Mouse (Mus musculus) MEL (cell line): ENCODE data around the gene Secisbp2. TPM values are rescaled to one million over a fixed set of nuclear protein-coding genes. Genes with fewer than 3 reads are reported as not detected.

Experiments
- DNase-seq: peaks from one replicate; pipeline ENCODE4 v3.0.0; 2011; ENCODE audit warnings: low read depth, low spot score
- H3K27ac ChIP-seq: 2 replicates; pipeline ENCODE4 v1.5.1; 2012; ENCODE audit warnings: low read depth, mild to moderate bottlenecking, control low read depth, low read length, moderate library complexity; ENCODE audit not compliant: control insufficient read depth
- H3K27me3 ChIP-seq, 2 experiments: fragments of 150-350 bp in 1 of 2; sonication (generic) in 1 of 2; 2 replicates each; pipeline ENCODE4 v1.6.1; 2012; ENCODE audit warnings: low read length in 2 of 2, mild to moderate bottlenecking in 2 of 2, improper control_type of control experiment in 1 of 2, moderate library complexity in 1 of 2; ENCODE audit not compliant: insufficient read depth in 2 of 2, control insufficient read depth in 1 of 2
- H3K36me3 ChIP-seq, 2 experiments: 2 replicates each; pipeline ENCODE4 v1.6.1; 2012 to 2014; ENCODE audit warnings: low read length in 2 of 2, improper control_type of control experiment in 1 of 2, inconsistent platforms in 1 of 2, mild to moderate bottlenecking in 1 of 2; ENCODE audit not compliant: insufficient read depth in 2 of 2, control insufficient read depth in 1 of 2
- H3K4me1 ChIP-seq, 2 experiments: fragments of 150-350 bp in 1 of 2; sonication (generic) in 1 of 2; 2 replicates each; pipeline ENCODE4 v1.6.1; 2012; ENCODE audit warnings: low read length in 2 of 2, improper control_type of control experiment in 1 of 2, mild to moderate bottlenecking in 1 of 2; ENCODE audit not compliant: insufficient read depth in 2 of 2, control insufficient read depth in 1 of 2
- H3K4me3 ChIP-seq, 2 experiments: fragments of 150-350 bp in 1 of 2; sonication (generic) in 1 of 2; 2 replicates each; pipeline ENCODE4 v1.5.1; 2012; ENCODE audit warnings: low read depth in 2 of 2, low read length in 2 of 2, mild to moderate bottlenecking in 2 of 2, moderate library complexity in 2 of 2, control low read depth in 1 of 2, improper control_type of control experiment in 1 of 2; ENCODE audit not compliant: control insufficient read depth in 1 of 2, insufficient read depth in 1 of 2
- H3K79me2 ChIP-seq: 2 replicates; pipeline ENCODE4 v1.6.1; 2012; ENCODE audit warnings: mild to moderate bottlenecking, low read length, moderate library complexity; ENCODE audit not compliant: control insufficient read depth, poor library complexity, insufficient read depth
- H3K9ac ChIP-seq: 2 replicates; pipeline ENCODE4 v1.6.1; 2012; ENCODE audit warnings: low read depth, mild to moderate bottlenecking, control low read depth, low read length, moderate library complexity; ENCODE audit not compliant: control insufficient read depth, poor library complexity, severe bottlenecking
- H3K9me3 ChIP-seq: fragments of 150-350 bp; sonication (generic); replicated peaks from 2 replicates; pipeline ENCODE4 v1.6.1; 2012; ENCODE audit warnings: mild to moderate bottlenecking, low read length, improper control_type of control experiment, moderate library complexity; ENCODE audit not compliant: insufficient read depth
- CHD2 ChIP-seq: IDR thresholded peaks from 2 replicates; pipeline ENCODE4 v1.6.1; 2011; ENCODE audit warnings: low read length, improper control_type of control experiment
- CTCF ChIP-seq, 3 experiments: IDR thresholded peaks in 2 of 3; conservative IDR thresholded peaks in 1 of 3; 2 replicates each; pipeline ENCODE4 v1.5.1; 2011 to 2012; ENCODE audit warnings: low read length in 3 of 3, low read depth in 2 of 3, mild to moderate bottlenecking in 2 of 3, improper control_type of control experiment in 1 of 3, inconsistent platforms in 1 of 3, mixed read lengths in 1 of 3, moderate library complexity in 1 of 3; ENCODE audit not compliant: control insufficient read depth in 1 of 3, insufficient read depth in 1 of 3, poor library complexity in 1 of 3, severe bottlenecking in 1 of 3
- E2F4 ChIP-seq: IDR thresholded peaks from 2 replicates; pipeline ENCODE4 v1.6.1; 2011; ENCODE audit warnings: low read depth, low read length, improper control_type of control experiment, borderline replicate concordance
- ELF1 ChIP-seq: IDR thresholded peaks from 2 replicates; pipeline ENCODE4 v1.6.1; 2014; ENCODE audit warnings: low read depth, mild to moderate bottlenecking, inconsistent platforms, low read length, improper control_type of control experiment, moderate library complexity
- EP300 ChIP-seq, 2 experiments: IDR thresholded peaks; 2 replicates each; pipeline ENCODE4 v1.6.1; 2011; ENCODE audit warnings: improper control_type of control experiment in 2 of 2, low read length in 2 of 2, low read depth in 1 of 2, mild to moderate bottlenecking in 1 of 2
- GATA1 ChIP-seq: IDR thresholded peaks from 2 replicates; pipeline ENCODE4 v1.6.1; 2011; ENCODE audit warnings: low read depth, low read length, improper control_type of control experiment
- HCFC1 ChIP-seq: IDR thresholded peaks from 2 replicates; pipeline ENCODE4 v1.6.1; 2012; ENCODE audit warnings: low read depth, mild to moderate bottlenecking, inconsistent platforms, low read length, improper control_type of control experiment, moderate library complexity
- JUND ChIP-seq: IDR thresholded peaks from 2 replicates; pipeline ENCODE4 v1.6.1; 2011; ENCODE audit warnings: low read depth, mild to moderate bottlenecking, improper control_type of control experiment, low read length
- MAFK ChIP-seq: IDR thresholded peaks from 2 replicates; pipeline ENCODE4 v1.6.1; 2011; ENCODE audit warnings: low read depth, mild to moderate bottlenecking, low read length, improper control_type of control experiment, borderline replicate concordance
- MAX ChIP-seq: IDR thresholded peaks from 2 replicates; pipeline ENCODE4 v1.6.1; 2011; ENCODE audit warnings: low read length, improper control_type of control experiment
- MAZ ChIP-seq: IDR thresholded peaks from 2 replicates; pipeline ENCODE4 v1.6.1; 2012; ENCODE audit warnings: low read depth, mild to moderate bottlenecking, inconsistent platforms, low read length, improper control_type of control experiment
- MXI1 ChIP-seq: IDR thresholded peaks from 2 replicates; pipeline ENCODE4 v1.6.1; 2011; ENCODE audit warnings: mild to moderate bottlenecking, low read depth, low read length, improper control_type of control experiment
- NELFE ChIP-seq: IDR thresholded peaks from 2 replicates; pipeline ENCODE4 v1.6.1; 2011; ENCODE audit warnings: low read depth, low read length, improper control_type of control experiment
- POLR2A ChIP-seq, 2 experiments: IDR thresholded peaks; 2 replicates each; pipeline ENCODE4 v1.6.1; 2011 to 2012; ENCODE audit warnings: low read length in 2 of 2, mild to moderate bottlenecking in 2 of 2, control low read depth in 1 of 2, improper control_type of control experiment in 1 of 2, low read depth in 1 of 2, moderate library complexity in 1 of 2; ENCODE audit not compliant: control insufficient read depth in 1 of 2, insufficient read depth in 1 of 2, poor library complexity in 1 of 2
- POLR2AphosphoS2 ChIP-seq: IDR thresholded peaks from 2 replicates; pipeline ENCODE4 v1.6.1; 2011; ENCODE audit warnings: low read length, improper control_type of control experiment
- POLR2AphosphoS5 ChIP-seq: IDR thresholded peaks from 2 replicates; pipeline ENCODE4 v1.6.1; 2012; ENCODE audit warnings: low read depth, borderline replicate concordance, mild to moderate bottlenecking, inconsistent platforms, low read length, moderate library complexity, mixed read lengths
- RAD21 ChIP-seq: IDR thresholded peaks from 2 replicates; pipeline ENCODE4 v1.6.1; 2011; ENCODE audit warnings: mild to moderate bottlenecking, low read depth, low read length, improper control_type of control experiment
- RCOR1 ChIP-seq: IDR thresholded peaks from 2 replicates; pipeline ENCODE4 v1.6.1; 2012; ENCODE audit warnings: low read depth, mild to moderate bottlenecking, inconsistent platforms, low read length, improper control_type of control experiment
- SIN3A ChIP-seq: IDR thresholded peaks from 2 replicates; pipeline ENCODE4 v1.6.1; 2012; ENCODE audit warnings: low read length, improper control_type of control experiment, inconsistent platforms
- SMC3 ChIP-seq: IDR thresholded peaks from 2 replicates; pipeline ENCODE4 v1.6.1; 2011; ENCODE audit warnings: low read depth, low read length, improper control_type of control experiment
- UBTF ChIP-seq: IDR thresholded peaks from 2 replicates; pipeline ENCODE4 v1.6.1; 2012; ENCODE audit warnings: low read depth, mild to moderate bottlenecking, inconsistent platforms, low read length, improper control_type of control experiment, moderate library complexity, borderline replicate concordance; ENCODE audit not compliant: insufficient read depth
- USF2 ChIP-seq, 2 experiments: IDR thresholded peaks; 2 replicates each; pipeline ENCODE4 v1.6.1; 2011 to 2012; ENCODE audit warnings: improper control_type of control experiment in 2 of 2, low read length in 2 of 2, borderline replicate concordance in 1 of 2, inconsistent platforms in 1 of 2, low read depth in 1 of 2, mild to moderate bottlenecking in 1 of 2; ENCODE audit not compliant: insufficient read depth in 1 of 2
- ZC3H11A ChIP-seq: IDR thresholded peaks from 2 replicates; pipeline ENCODE4 v1.6.1; 2012; ENCODE audit warnings: low read depth, mild to moderate bottlenecking, inconsistent platforms, low read length, improper control_type of control experiment
- ZMIZ1 ChIP-seq: IDR thresholded peaks from 2 replicates; pipeline ENCODE4 v1.6.1; 2012; ENCODE audit warnings: low read depth, mild to moderate bottlenecking, inconsistent platforms, low read length, improper control_type of control experiment, moderate library complexity
- polyA plus RNA-seq, 2 experiments: library from polyadenylated mRNA; stranded (reverse) in 1 of 2; unstranded in 1 of 2; fragments of >175 nt in 1 of 2; fragments of >200 nt in 1 of 2; gene quantifications; 2 replicates each; pipeline versions ENCODE4 v1.2.1 to v1.2.4; 2012; ENCODE audit warnings: low replicate concordance in 2 of 2, low read depth in 1 of 2; ENCODE audit not compliant: insufficient read length in 2 of 2, insufficient read depth in 1 of 2, missing spikeins in 1 of 2
- total RNA-seq: library from RNA; depleted of rRNA; stranded (reverse); fragments of 300-350 nt; gene quantifications from 2 replicates; pipeline ENCODE4 v1.2.3, GENCODE M21; 2012

Gene Secisbp2
- total and polyA plus RNA-seq, 3 experiments = 26.0 to 76.4 (median 28.5) TPM

DNA sequence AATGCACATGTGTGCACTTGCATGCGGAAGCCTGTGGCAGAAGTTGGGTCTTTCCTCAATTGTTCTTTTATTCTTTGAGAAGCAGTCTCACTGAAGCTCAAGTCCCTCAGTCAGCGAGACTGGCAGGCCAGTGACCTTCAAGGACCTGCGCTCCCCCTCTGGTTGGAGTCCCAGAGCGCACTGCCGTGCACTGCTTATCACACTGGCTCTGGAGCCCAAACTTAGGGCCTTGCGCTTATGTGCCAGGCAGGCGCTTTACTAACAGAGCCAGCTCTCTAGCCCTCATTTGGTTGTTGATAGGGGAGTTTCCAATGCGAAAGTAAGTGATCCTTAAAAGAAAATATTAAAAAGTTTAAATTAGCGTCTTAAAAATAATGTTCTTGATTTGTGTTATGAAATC, 2.5 kb downstream of the Secisbp2 start:
- no peak overlapping the region for H3K4me3 ChIP-seq
- H3K4me1 ChIP-seq = peaks cover 0 to 9% of the 10 kb centered on the region in 2 experiments; a peak in 3 of 4 replicates
- H3K79me2 ChIP-seq = peaks cover 29% of the 10 kb centered on the region
- no peak overlapping the region for H3K9ac ChIP-seq
- H3K9me3 ChIP-seq = no peaks in the 10 kb centered on the region
- no peak overlapping the region for H3K27ac ChIP-seq
- H3K27me3 ChIP-seq = no peaks in the 10 kb centered on the region
- TF ChIP-seq ZC3H11A = no peak
- no peak for TF ChIP-seq HCFC1
- no peak for TF ChIP-seq EP300 (IDR thresholded peaks at IDR 0.05; ENCODE audit: low read depth in 1 of 2, low read length in 2 of 2)
- no peak for TF ChIP-seq RAD21
- TF ChIP-seq MAZ = no peak
- no peak for TF ChIP-seq JUND
- no peak for TF ChIP-seq MAX
- TF ChIP-seq NELFE = no peak
- no peak for TF ChIP-seq UBTF
- no peak for TF ChIP-seq RCOR1
- TF ChIP-seq SMC3 = no peak
- no peak for TF ChIP-seq USF2 (IDR thresholded peaks at IDR 0.05; ENCODE audit: borderline replicate concordance in 1 of 2, insufficient read depth in 1 of 2, low read depth in 1 of 2, low read length in 2 of 2)
- no peak; a peak in 1 of 4 replicates for TF ChIP-seq POLR2A (IDR thresholded peaks at IDR 0.05; ENCODE audit: control insufficient read depth in 1 of 2, insufficient read depth in 1 of 2, low read depth in 1 of 2, low read length in 2 of 2, poor library complexity in 1 of 2)
- no peak for TF ChIP-seq ELF1
- DNase-seq = no peak
- H3K36me3 ChIP-seq = peaks cover 22 to 24% of the 10 kb centered on the region in 2 experiments

- H3K27me3 ChIP-seq = no peaks in the 10 kb centered on the region
- no peak overlapping the region for H3K4me3 ChIP-seq
- H3K36me3 ChIP-seq = peaks cover 8 to 30% of the 10 kb centered on the region in 2 experiments
- no peak overlapping the region for H3K9ac ChIP-seq
- peaks cover 0 to 7% of the 10 kb centered on the region in 2 experiments; a peak in 2 of 4 replicates for H3K4me1 ChIP-seq
- no peak for DNase-seq
- H3K79me2 ChIP-seq = peaks cover 19% of the 10 kb centered on the region
- H3K27ac ChIP-seq = no peak overlapping the region
- H3K9me3 ChIP-seq = no peaks in the 10 kb centered on the region
- TF ChIP-seq MXI1 (no peak), ZMIZ1 (no peak), POLR2AphosphoS2 (no peak), MAFK (no peak), SIN3A (no peak), JUND (no peak), CHD2 (no peak), E2F4 (no peak), CTCF (IDR thresholded peaks at IDR 0.05 in 2 of 3, conservative IDR thresholded peaks at IDR 0.05 in 1 of 3; ENCODE audit: control insufficient read depth in 1 of 3, insufficient read depth in 1 of 3, low read depth in 2 of 3, low read length in 3 of 3, poor library complexity in 1 of 3, severe bottlenecking in 1 of 3) (no peak), POLR2AphosphoS5 (no peak), GATA1 (no peak)
Measured at GRCm38 (mm10) chr13:51656516-51657235, 5.2 kb downstream of the Secisbp2 start.
